Mouse (Mus musculus) ES-E14 (cell line): ENCODE data around the gene Fam187b. TPM values are rescaled to one million over a fixed set of nuclear protein-coding genes. Genes with fewer than 3 reads are reported as not detected.

ENCODE experiments used
- DNase-seq: peaks from one replicate; pipeline ENCODE4 v3.0.0-alpha.2; 2013; ENCODE audit warnings: low read depth, low spot score
- H3K27ac ChIP-seq: 2 replicates; pipeline ENCODE4 v1.5.1; 2012; ENCODE audit warnings: low read depth, mild to moderate bottlenecking, low read length, moderate library complexity, mixed read lengths; ENCODE audit not compliant: poor library complexity, insufficient read depth, severe bottlenecking
- H3K36me3 ChIP-seq: 2 replicates; pipeline ENCODE4 v1.6.1; 2012; ENCODE audit warnings: mild to moderate bottlenecking, low read length, moderate library complexity, mixed read lengths; ENCODE audit not compliant: control insufficient read depth, poor library complexity, insufficient read depth, severe bottlenecking
- H3K4me1 ChIP-seq, 2 experiments: fragments of 150-350 bp in 1 of 2; sonication (generic) in 1 of 2; 2 replicates each; pipeline ENCODE4 v1.6.1; 2012; ENCODE audit warnings: low read length in 2 of 2, mild to moderate bottlenecking in 1 of 2, mixed read lengths in 1 of 2; ENCODE audit not compliant: control insufficient read depth in 2 of 2, insufficient read depth in 2 of 2, poor library complexity in 1 of 2
- H3K4me3 ChIP-seq, 2 experiments: fragments of 150-350 bp in 1 of 2; sonication (generic) in 1 of 2; 2 replicates each; pipeline ENCODE4 v1.5.1; 2012; ENCODE audit warnings: low read length in 2 of 2, low read depth in 1 of 2, mild to moderate bottlenecking in 1 of 2, mixed read lengths in 1 of 2; ENCODE audit not compliant: insufficient read depth in 1 of 2, poor library complexity in 1 of 2, severe bottlenecking in 1 of 2
- H3K9ac ChIP-seq: 2 replicates; pipeline ENCODE4 v1.6.1; 2012; ENCODE audit warnings: low read depth, mild to moderate bottlenecking, low read length, mixed read lengths; ENCODE audit not compliant: poor library complexity, insufficient read depth, severe bottlenecking
- H3K9me3 ChIP-seq: fragments of 150-350 bp; sonication (generic); 2 replicates; pipeline ENCODE4 v1.6.1; 2012; ENCODE audit warnings: low read depth, mild to moderate bottlenecking, low read length; ENCODE audit not compliant: control insufficient read depth, insufficient read depth
- CHD2 ChIP-seq: IDR thresholded peaks from 2 replicates; pipeline ENCODE4 v1.6.1; 2014; ENCODE audit warnings: mild to moderate bottlenecking, low read depth, low read length, inconsistent platforms
- HCFC1 ChIP-seq: IDR thresholded peaks from 2 replicates; pipeline ENCODE4 v1.6.1; 2012; ENCODE audit warnings: low read length, inconsistent platforms, borderline replicate concordance; ENCODE audit not compliant: insufficient read depth
- MAFK ChIP-seq: IDR thresholded peaks from 2 replicates; pipeline ENCODE4 v1.6.1; 2014; ENCODE audit warnings: mild to moderate bottlenecking, low read depth, low read length, inconsistent platforms; ENCODE audit not compliant: insufficient read depth
- ZC3H11A ChIP-seq: IDR thresholded peaks from 2 replicates; pipeline ENCODE4 v1.6.1; 2012; ENCODE audit warnings: low read depth, mild to moderate bottlenecking, inconsistent platforms, low read length, borderline replicate concordance
- ZNF384 ChIP-seq: IDR thresholded peaks from 2 replicates; pipeline ENCODE4 v1.6.1; 2012; ENCODE audit warnings: low read depth, low read length, inconsistent platforms
- in situ Hi-C, 2 experiments: fragments of 600-800 bp; cut with MboI; formaldehyde crosslinking; loops; one replicate each; pipeline ENCODE4 v1.15.1; 2025; ENCODE audit warnings: low sequenced_read_pairs in 2 of 2, inconsistent platforms in 1 of 2; ENCODE audit not compliant: unreplicated experiment in 2 of 2
- total RNA-seq: library from RNA; depleted of rRNA; stranded (reverse); fragments of 300-350 nt; gene quantifications from 2 replicates; pipeline ENCODE4 v1.2.3, GENCODE M21; 2012

Gene Fam187b
- total RNA-seq, 1 experiment: 0.67 TPM

GRCm38 (mm10) chr7:30958109-30958865, 15.3 kb upstream of the Fam187b start:
- Histone ChIP-seq H3K4me1 (peaks cover 2 to 16% of the 10 kb centered on the region in 2 experiments; a peak in 2 of 4 replicates), H3K27ac (peak overlapping the region; percentile 89), H3K36me3 (peaks cover 44% of the 10 kb centered on the region), H3K9ac (peak overlapping the region; percentile 91; the same call in 1 of the 2 replicates), H3K4me3 (peak overlapping the region; percentile 83 to 91), H3K9me3 (no peaks in the 10 kb centered on the region)
- in situ Hi-C loops: no loop called here
- TF ChIP-seq ZNF384: no peak
- TF ChIP-seq CHD2: peak; percentile 54; the same call in 1 of the 2 replicates
- no peak for DNase-seq

- no peak for DNase-seq
- H3K4me3 ChIP-seq: no peak overlapping the region
- peaks cover 2 to 16% of the 10 kb centered on the region in 2 experiments; a peak in 2 of 4 replicates for H3K4me1 ChIP-seq
- peaks cover 37% of the 10 kb centered on the region for H3K36me3 ChIP-seq
- TF ChIP-seq MAFK (no peak), ZNF384 (no peak), CHD2 (no peak), HCFC1 (no peak), ZC3H11A (no peak)
- no peaks in the 10 kb centered on the region for H3K9me3 ChIP-seq
- in situ Hi-C loops: no loop called here
- no peak overlapping the region for H3K27ac ChIP-seq
- no peak overlapping the region for H3K9ac ChIP-seq
Observed at GRCm38 (mm10) chr7:30958866-30959487, 14.6 kb upstream of the Fam187b start.

- in situ Hi-C loops: no loop called here
- TF ChIP-seq CHD2 (no peak), HCFC1 (no peak), ZNF384 (no peak), MAFK (no peak), ZC3H11A (no peak)
Observed at GRCm38 (mm10) chr7:30959786-30960349, 13.7 kb upstream of the Fam187b start.

GRCm38 (mm10) chr7:30962862-30963261, 10.7 kb upstream of the Fam187b start:
- no peak overlapping the region for H3K9ac ChIP-seq
- no peak overlapping the region for H3K4me3 ChIP-seq
- in situ Hi-C loops: no loop called here
- H3K9me3 ChIP-seq: no peaks in the 10 kb centered on the region
- no peak for DNase-seq
- no peak overlapping the region for H3K27ac ChIP-seq
- TF ChIP-seq ZC3H11A (no peak), CHD2 (no peak), HCFC1 (no peak), ZNF384 (no peak), MAFK (no peak)
- peaks cover 2 to 14% of the 10 kb centered on the region in 2 experiments; a peak in 2 of 4 replicates for H3K4me1 ChIP-seq
- H3K36me3 ChIP-seq: peaks cover 35% of the 10 kb centered on the region

More at GRCm38 (mm10) chr7:30959786-30960349, 13.7 kb upstream of the Fam187b start:
- Histone ChIP-seq H3K36me3 (peaks cover 33% of the 10 kb centered on the region), H3K4me3 (no peak overlapping the region), H3K27ac (no peak overlapping the region), H3K9me3 (no peaks in the 10 kb centered on the region), H3K4me1 (peaks cover 2 to 15% of the 10 kb centered on the region in 2 experiments; a peak in 2 of 4 replicates), H3K9ac (no peak overlapping the region)
- no peak for DNase-seq
